Mouse (Mus musculus) ES-CJ7 (cell line): Measurements from ENCODE around the gene Epx.
"Not testable (repeated sequence)": the region's sequence is repeated elsewhere in the genome, so short reads cannot be mapped to it uniquely, and the experiment has no call there.

Source experiments
- DNase-seq: peaks from one replicate; pipeline ENCODE4 v3.0.0; 2011; ENCODE audit warnings: low read depth, low spot score

The Epx gene

GRCm38 (mm10) chr11:87875436-87875835 is at the start of gene Epx:
TSS of gene Epx (minus strand) at chr11:87875536.
- DNase-seq, result no peak

DNA sequence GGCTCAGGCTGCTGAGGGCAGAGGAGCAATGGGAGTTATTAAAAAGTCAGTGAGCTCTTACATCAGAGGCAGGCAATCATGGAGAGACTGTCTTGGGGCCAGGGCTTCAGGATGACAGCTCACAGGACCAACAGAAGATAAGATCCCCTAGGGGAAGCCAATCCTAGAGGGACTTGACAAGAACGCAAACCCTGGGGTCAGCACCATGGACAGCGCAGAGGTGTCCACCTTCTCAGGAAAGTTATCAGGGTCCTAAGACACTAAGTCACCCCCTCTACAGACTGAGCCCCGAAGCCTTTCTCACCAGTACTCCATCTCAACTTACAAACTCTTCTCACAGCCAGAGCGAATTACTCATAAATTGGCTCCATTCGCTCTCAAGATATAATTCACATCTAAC is 45.6 kb upstream of the Epx start, which contains the start of gene Olfr464:
Olfr464 (minus strand) TSS at position 2 of the 400 bp plus-strand sequence.
- DNase-seq, result peak; percentile 74

DNA sequence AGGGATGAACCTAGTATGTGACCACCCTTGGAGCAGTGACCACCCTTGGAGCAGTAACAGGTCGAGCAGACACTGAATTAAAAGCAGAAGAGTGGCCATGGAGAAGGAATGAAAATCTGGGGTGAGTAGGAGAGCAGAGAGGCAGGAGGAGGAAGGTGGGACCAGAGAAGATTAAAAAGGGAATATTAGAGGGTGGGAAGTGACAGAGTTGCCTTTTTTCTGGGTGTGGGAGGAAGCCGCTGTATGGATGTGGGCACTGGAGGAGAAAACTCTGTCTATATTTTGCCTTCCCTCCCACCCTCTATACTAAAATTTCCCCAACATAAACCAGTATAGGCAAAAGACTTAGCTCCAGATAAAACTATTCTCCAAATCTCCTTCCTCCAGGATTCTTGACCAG is 45.0 kb upstream of the Epx start:
- DNase-seq, result no peak

- no peak for DNase-seq
Measured at GRCm38 (mm10) chr11:87916005-87916404, 40.7 kb upstream of the Epx start.

DNA sequence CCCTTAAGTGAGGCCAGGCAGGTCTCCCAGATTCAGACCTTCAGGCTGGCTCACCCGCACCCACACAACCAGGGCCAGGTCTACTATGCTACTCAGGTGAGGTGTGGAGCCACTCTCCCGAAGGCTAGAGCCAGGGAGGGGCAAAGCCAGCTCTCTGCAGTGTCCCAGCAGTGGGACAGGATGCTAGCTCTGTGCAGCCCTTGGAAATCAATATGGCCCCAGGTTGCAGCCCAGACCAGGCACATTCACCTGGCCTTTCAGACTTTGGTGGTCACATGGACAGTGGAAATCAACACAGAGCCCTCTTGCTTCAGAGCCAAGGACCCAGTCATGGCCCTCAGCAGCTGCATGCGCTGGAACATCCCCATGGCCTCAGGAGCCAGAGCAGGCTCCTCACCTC is 29.0 kb upstream of the Epx start:
- no peak for DNase-seq

- DNase-seq, result no peak
Measured at GRCm38 (mm10) chr11:87897287-87897686, 22.0 kb upstream of the Epx start, which contains the start of gene Olfr463. TSS of gene Olfr463 (minus strand) at chr11:87897387.

DNA sequence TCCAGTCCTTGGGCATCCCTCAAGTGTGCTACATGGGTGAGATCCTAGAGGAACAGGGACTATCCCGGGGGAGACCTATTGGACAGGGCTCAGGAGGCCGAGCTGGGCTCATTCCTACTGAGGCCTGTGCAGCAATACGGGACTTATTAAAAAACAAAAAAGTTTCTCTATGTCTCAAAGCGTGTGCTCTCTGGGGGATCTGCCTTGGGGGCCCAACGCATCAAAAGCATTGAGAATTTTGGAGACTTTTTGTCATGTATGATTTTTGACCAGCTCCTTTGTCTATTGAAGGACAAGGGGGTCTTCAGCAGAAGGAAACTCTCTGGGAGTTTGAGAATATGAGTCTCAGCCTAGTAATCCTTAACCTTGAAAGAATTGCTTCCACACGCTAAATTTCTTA is 16.8 kb upstream of the Epx start, which contains the start of gene Olfr462:
Olfr462 (minus strand) TSS at position 101 of the 400 bp plus-strand sequence.
- no peak for DNase-seq

GRCm38 (mm10) chr11:87884856-87885255 is 9.5 kb upstream of the Epx start:
- no peak for DNase-seq

GRCm38 (mm10) chr11:87883493-87883892 is 8.2 kb upstream of the Epx start:
- peak; percentile 65 for DNase-seq

DNA sequence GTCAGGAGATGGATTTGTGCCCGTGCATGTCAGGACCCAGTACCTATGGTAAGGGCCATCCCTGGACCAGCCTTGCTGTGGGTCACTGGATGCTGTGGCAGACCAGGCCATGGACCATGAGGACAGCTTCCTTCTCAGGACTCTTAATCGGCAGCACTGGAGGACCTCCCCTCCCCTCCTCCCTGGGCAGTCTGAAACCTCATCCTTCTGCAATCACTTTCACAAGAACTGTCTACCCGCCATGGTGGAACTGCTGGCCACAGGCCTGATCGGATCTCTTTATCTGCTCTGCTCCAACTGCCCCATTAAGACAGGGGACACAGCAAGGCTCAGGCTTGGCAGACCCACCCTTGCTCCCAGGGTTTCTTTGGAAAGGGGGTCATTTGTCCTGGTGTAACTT is 6.4 kb upstream of the Epx start:
- DNase-seq, result no peak

DNA sequence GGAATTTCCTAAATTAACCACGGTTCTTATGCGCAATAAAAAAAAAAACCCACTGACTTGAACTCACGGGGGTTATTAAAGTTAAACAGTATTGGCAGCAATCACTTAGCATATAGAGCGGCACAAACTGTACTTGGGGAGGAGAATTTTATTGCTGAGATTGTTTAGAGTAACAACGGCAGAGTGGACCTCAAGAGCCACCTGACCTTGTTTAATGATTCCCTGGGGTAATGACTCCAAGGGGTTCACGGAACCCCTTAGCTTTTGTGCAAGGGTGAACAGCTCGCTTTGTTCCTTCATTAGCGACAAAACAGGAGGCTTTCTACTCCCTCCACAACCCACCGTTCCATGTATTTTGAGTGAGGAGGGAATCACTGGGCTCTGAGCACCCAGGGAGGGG is 4.5 kb upstream of the Epx start:
- DNase-seq, result no peak

DNA sequence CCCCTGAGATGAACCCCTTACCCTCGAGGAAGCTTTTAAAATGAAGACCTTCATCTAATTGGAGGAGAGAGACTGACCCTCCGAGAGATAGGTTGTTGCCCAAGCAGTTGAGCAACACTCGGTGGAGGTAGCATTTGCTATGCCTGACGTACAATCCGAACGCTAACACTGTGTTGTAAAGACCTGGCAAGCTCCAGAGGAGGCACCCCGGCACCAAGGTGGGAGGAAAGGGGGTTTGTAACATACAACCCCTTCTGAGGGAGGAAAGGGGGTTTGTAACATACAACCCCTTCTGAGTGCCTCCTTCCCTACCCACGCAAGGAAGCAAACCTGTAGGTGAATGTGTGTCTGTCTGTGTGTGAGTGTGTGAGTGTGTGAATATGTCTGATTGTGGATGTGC is 3.6 kb downstream of the Epx start:
- no peak for DNase-seq

- DNase-seq, result peak; percentile 68
Measured at GRCm38 (mm10) chr11:87870096-87870495, 5.2 kb downstream of the Epx start.

GRCm38 (mm10) chr11:87866891-87867290 is 8.4 kb downstream of the Epx start:
- not testable (repeated sequence) for DNase-seq

DNA sequence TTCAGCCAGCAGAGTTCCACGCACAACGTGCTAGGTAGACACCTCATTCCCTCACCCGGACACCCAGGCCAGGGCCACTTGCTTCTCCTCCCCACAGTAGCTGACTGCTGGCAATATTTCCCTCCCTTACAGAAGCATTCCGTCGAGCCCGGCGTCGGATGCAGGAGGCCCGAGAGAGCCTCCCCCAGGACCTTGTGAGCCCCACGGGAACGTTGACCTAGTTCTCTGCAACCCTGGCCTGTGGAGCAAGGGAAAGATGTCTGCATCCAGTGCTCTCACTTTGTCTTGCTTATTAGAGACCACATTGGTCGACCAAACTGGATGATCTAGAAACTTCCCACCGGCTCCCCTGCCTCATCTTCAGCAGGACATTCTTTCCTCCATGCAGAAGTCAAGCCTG is 12.5 kb downstream of the Epx start:
- no peak for DNase-seq

- DNase-seq, result no peak
Measured at GRCm38 (mm10) chr11:87860426-87860825, 14.9 kb downstream of the Epx start.

DNA sequence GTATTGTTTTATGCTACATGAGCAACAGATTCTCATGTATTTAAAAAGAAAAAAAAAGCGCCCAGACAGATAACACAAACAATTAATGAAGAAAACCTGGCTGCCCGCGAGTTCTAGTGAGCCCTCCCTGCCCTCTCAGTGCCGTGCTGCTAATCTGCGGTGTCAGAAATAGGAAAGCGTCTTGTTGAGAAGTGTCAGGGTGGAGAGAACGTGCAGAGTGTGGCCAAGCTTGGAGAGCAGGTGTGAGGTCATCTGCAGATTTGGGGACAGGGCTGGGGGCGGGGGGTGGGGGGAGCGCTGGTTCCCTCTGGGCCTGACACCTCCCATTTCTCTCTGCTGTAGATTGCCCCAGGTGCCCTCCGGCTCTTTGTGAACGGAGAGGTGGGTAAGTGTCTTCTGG is 16.1 kb downstream of the Epx start:
- no peak for DNase-seq

- DNase-seq, result no peak
Measured at GRCm38 (mm10) chr11:87854550-87854949, 20.8 kb downstream of the Epx start.

DNA sequence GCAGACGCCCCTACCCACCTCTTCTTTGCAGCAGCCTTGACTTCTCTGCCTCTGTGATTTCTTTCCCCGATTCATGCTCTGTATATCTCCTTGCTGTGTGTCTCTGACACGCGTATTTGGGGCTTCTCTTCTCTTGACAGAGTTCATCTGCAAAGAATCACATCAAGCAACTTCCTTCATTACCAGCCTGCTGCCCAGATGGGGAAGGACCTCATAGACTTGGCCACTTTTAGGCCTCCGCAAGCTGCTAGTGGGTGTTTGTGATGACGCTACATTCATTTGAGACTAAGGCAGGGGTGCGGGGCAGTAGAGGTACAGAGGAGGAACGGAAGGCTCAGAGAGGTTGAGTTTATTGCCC is 21.8 kb downstream of the Epx start:
- DNase-seq, result peak; percentile 16

GRCm38 (mm10) chr11:87852690-87853596 is 22.4 kb downstream of the Epx start, which contains the start of gene Mks1:
TSS of gene Mks1 (plus strand) at chr11:87853215.
- DNase-seq, result peak; percentile 94

GRCm38 (mm10) chr11:87847884-87848283 is 27.5 kb downstream of the Epx start:
- peak; percentile 81 for DNase-seq

DNA sequence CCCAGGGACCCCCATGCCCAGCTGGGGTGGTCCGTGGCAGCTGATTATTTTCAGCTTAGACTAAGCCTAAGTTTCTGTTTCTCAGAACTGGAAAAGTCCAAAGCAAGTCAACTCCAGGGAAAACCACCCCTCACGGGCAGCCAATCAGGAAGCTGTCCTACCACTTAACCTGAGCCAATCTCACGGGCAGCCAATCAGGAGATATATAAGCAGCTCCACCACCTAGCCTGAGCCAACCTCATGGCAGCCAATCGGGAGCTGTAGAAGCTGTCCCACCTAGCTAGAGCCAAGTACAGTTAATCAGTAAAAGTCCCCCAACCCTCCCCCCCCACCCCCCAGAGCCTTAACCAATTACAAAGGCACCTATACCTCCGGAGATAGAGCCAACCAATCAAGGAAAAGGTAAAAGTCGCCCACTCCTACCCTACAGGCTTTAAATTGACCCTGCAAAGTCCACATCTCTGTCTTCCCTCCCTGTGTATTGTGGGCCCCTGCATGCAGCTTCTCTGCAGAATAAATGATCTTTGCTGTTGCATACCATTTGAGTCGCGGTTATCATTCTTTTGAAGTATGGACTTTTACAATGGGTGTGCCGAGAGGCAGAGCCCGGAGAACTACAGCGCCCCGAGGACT is 28.3 kb downstream of the Epx start:
- peak; percentile 75 for DNase-seq

- no peak for DNase-seq
Measured at GRCm38 (mm10) chr11:87841436-87841835, 33.9 kb downstream of the Epx start.
